Mouse (Mus musculus) limb, embryonic 10.5 days (tissue): Measurements from ENCODE around the gene Vmn2r18. TPM values are rescaled to one million over a fixed set of nuclear protein-coding genes. Genes with fewer than 3 reads are reported as not detected.

Source experiments
- DNase-seq: peaks from one replicate; pipeline ENCODE4 v3.0.0-alpha.2; 2017; ENCODE audit warnings: low spot score
- H3K27ac ChIP-seq: fragments of 300-500 bp; sonication (generic); 2 replicates; pipeline ENCODE4 v1.5.1; 2016; ENCODE audit warnings: mild to moderate bottlenecking
- H3K27me3 ChIP-seq: fragments of 300-500 bp; sonication (generic); 2 replicates; pipeline ENCODE4 v1.6.1; 2016; ENCODE audit warnings: low read depth, mild to moderate bottlenecking; ENCODE audit not compliant: poor library complexity, severe bottlenecking
- H3K36me3 ChIP-seq: fragments of 300-500 bp; sonication (generic); 2 replicates; pipeline ENCODE4 v1.6.1; 2016; ENCODE audit warnings: mild to moderate bottlenecking, moderate library complexity
- H3K4me1 ChIP-seq: fragments of 300-500 bp; sonication (generic); 2 replicates; pipeline ENCODE4 v1.6.1; 2016
- H3K4me3 ChIP-seq: fragments of 300-500 bp; sonication (generic); 2 replicates; pipeline ENCODE4 v1.5.1; 2016; ENCODE audit warnings: mild to moderate bottlenecking, moderate library complexity
- H3K9me3 ChIP-seq: fragments of 300-500 bp; sonication (generic); replicated peaks from 2 replicates; pipeline ENCODE4 v1.6.1; 2016; ENCODE audit warnings: mild to moderate bottlenecking
- WGBS: fragments of 180-500 bp; shearing (Covaris S2); methylation state at CpG from one replicate; pipeline ENCODE4 v1.1.7; 2016; 5-methylcytosine and 5-hydroxymethylcytosine counted together
- polyA plus RNA-seq: library from polyadenylated mRNA; unstranded; fragments of >200 nt; fragmentation: Nextera tagmentation; extraction: Ambion mirVana; gene quantifications from 2 replicates; pipeline ENCODE4 v1.2.1, GENCODE M21; 2016

Gene Vmn2r18
- polyA plus RNA-seq: 0.06 and 0.11 TPM in 2 replicates

- Histone ChIP-seq H3K9me3 (no peaks in the 10 kb centered on the region), H3K27me3 (no peaks in the 10 kb centered on the region), H3K4me3 (no peak within 1 kb of the TSS), H3K36me3 (no peaks in the 10 kb centered on the region), H3K4me1 (no peaks in the 10 kb centered on the region), H3K27ac (no peak within 1 kb of the TSS)
- DNase-seq: no peak
- 91% methylated on average over 3 of the region's 3 CpGs for WGBS
Observed at GRCm38 (mm10) chr5:151605921-151606320, at the start of gene Vmn2r18. Gene Vmn2r18, minus strand, starts transcription at chr5:151606021.

- H3K9me3 ChIP-seq: no peaks in the 10 kb centered on the region
- H3K36me3 ChIP-seq: peaks cover 34% of the 10 kb centered on the region
- DNase-seq: no peak
- no peaks in the 10 kb centered on the region for H3K27me3 ChIP-seq
- H3K4me3 ChIP-seq: peak overlapping the region; percentile 67
- peak overlapping the region; percentile 93 for H3K27ac ChIP-seq
- H3K4me1 ChIP-seq: peaks cover 9% of the 10 kb centered on the region; the same call in 1 of the 2 replicates
- 64% methylated on average over 3 of the region's 3 CpGs for WGBS
Observed at GRCm38 (mm10) chr5:151651411-151651784, 45.6 kb upstream of the Vmn2r18 start.

- H3K27me3 ChIP-seq: no peaks in the 10 kb centered on the region
- peak within 1 kb of the TSS; percentile 93 for H3K27ac ChIP-seq
- 1% methylated on average over 42 of the region's 42 CpGs for WGBS
- peak within 1 kb of the TSS; percentile 67 for H3K4me3 ChIP-seq
- no peaks in the 10 kb centered on the region for H3K9me3 ChIP-seq
- peaks cover 40% of the 10 kb centered on the region for H3K36me3 ChIP-seq
- H3K4me1 ChIP-seq: peaks cover 9% of the 10 kb centered on the region; the same call in 1 of the 2 replicates
- DNase-seq: peak; percentile 100
Observed at GRCm38 (mm10) chr5:151650700-151651410, 45.0 kb upstream of the Vmn2r18 start, which contains the start of gene Rfc3. Gene Rfc3, minus strand, starts transcription at chr5:151651242.

GRCm38 (mm10) chr5:151644845-151645244 lies 39.0 kb upstream of the Vmn2r18 start:
- H3K27me3 ChIP-seq: no peaks in the 10 kb centered on the region
- no peak for DNase-seq
- H3K4me1 ChIP-seq: 0 out of 2 replicates have a peak, but pooled peaks cover 6% of the 10 kb centered on the region
- no peak overlapping the region for H3K27ac ChIP-seq
- 93% methylated on average over 7 of the region's 7 CpGs for WGBS
- peaks cover 100% of the 10 kb centered on the region for H3K36me3 ChIP-seq
- no peaks in the 10 kb centered on the region; the same call in 1 of the 2 replicates for H3K9me3 ChIP-seq
- H3K4me3 ChIP-seq: no peak overlapping the region

GRCm38 (mm10) chr5:151642867-151643266 lies 37.0 kb upstream of the Vmn2r18 start:
- no peaks in the 10 kb centered on the region; the same call in 1 of the 2 replicates for H3K9me3 ChIP-seq
- H3K27me3 ChIP-seq: no peaks in the 10 kb centered on the region
- 97% methylated on average over 5 of the region's 5 CpGs for WGBS
- no peak for DNase-seq
- no peak overlapping the region for H3K4me3 ChIP-seq
- peaks cover 82% of the 10 kb centered on the region for H3K36me3 ChIP-seq
- H3K4me1 ChIP-seq: no peaks in the 10 kb centered on the region
- H3K27ac ChIP-seq: no peak overlapping the region

GRCm38 (mm10) chr5:151642102-151642501 lies 36.3 kb upstream of the Vmn2r18 start:
- Histone ChIP-seq H3K4me3 (no peak overlapping the region), H3K4me1 (no peaks in the 10 kb centered on the region), H3K36me3 (peaks cover 74% of the 10 kb centered on the region), H3K27ac (no peak overlapping the region), H3K27me3 (no peaks in the 10 kb centered on the region), H3K9me3 (no peaks in the 10 kb centered on the region; the same call in 1 of the 2 replicates)
- no peak for DNase-seq
- WGBS: 97% methylated on average over 1 of the region's 1 CpGs

GRCm38 (mm10) chr5:151601696-151602095 lies 4.1 kb downstream of the Vmn2r18 start:
- no peak overlapping the region for H3K4me3 ChIP-seq
- H3K4me1 ChIP-seq: no peaks in the 10 kb centered on the region
- no peak for DNase-seq
- no peaks in the 10 kb centered on the region for H3K27me3 ChIP-seq
- WGBS: 38% methylated on average over 1 of the region's 1 CpGs
- no peak overlapping the region for H3K27ac ChIP-seq
- H3K36me3 ChIP-seq: no peaks in the 10 kb centered on the region
- no peaks in the 10 kb centered on the region for H3K9me3 ChIP-seq

Other genes starting within 250 kb of the Vmn2r18 start
- not detected in 2 replicates for gene Gm42906, start 177.9 kb downstream of the Vmn2r18 start, polyA plus RNA-seq
- gene Rfc3, start 45.2 kb upstream of the Vmn2r18 start, polyA plus RNA-seq: 164 and 167 TPM in 2 replicates